Mouse (Mus musculus): ENCODE data around the gene Hist1h4i. TPM values are rescaled to one million over a fixed set of nuclear protein-coding genes. Genes with fewer than 3 reads are reported as not detected.

The Hist1h4i gene
- polyA plus RNA-seq, 1 experiment from 2014 or later = 10.6 TPM

DNA sequence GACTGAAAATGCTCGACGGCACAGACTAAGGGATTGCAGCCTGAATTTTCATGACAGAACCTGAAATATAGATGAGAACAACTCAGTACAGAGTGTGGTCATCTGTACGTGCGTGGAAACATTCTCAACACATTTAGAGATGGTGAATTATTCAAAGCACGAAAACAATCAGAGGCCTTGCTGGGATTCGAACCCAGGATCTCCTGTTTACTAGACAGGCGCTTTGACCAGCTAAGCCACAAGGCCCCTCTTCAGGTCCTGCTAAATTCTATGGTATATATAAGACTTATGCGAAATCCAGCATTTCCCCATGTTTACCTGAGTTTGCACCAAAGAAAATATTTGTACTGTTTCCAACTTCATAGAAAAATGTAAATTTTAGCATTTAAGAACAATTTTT, 11.2 kb downstream of the Hist1h4i start:
- Histone ChIP-seq H3K27me3 (ENCODE audit: control insufficient read depth, insufficient read depth, low read length) (no peaks in the 10 kb centered on the region), H3K4me2 (ENCODE audit: low read depth, low read length) (no peak overlapping the region), H3K36me3 (ENCODE audit: control insufficient read depth, insufficient read depth) (no peaks in the 10 kb centered on the region), H3K4me1 (ENCODE audit: control insufficient read depth, insufficient read depth, low read length) (peaks cover 5% of the 10 kb centered on the region), H3K9ac (ENCODE audit: low read length) (no peak overlapping the region), H3K4me3 (ENCODE audit: low read length) (no peak overlapping the region), H3K9me3 (replicated peaks; ENCODE audit: control insufficient read depth, low read length) (no peaks in the 10 kb centered on the region), H3K27ac (ENCODE audit: low read length) (no peak overlapping the region)
- 43% methylated on average over 8 of the region's 8 CpGs for WGBS
- ATAC-seq (replicated peaks; ENCODE audit: extremely low read depth, insufficient read depth, low FRiP score) = no peak

GRCm38 (mm10) chr13:22028673-22029460, 12.3 kb downstream of the Hist1h4i start:
- WGBS = 1% methylated on average over 40 of the region's 40 CpGs
- Histone ChIP-seq H3K4me3 (ENCODE audit: low read length) (peak overlapping the region; percentile 74), H3K4me2 (ENCODE audit: low read depth, low read length) (peak overlapping the region; percentile 80), H3K27me3 (ENCODE audit: control insufficient read depth, insufficient read depth, low read length) (no peaks in the 10 kb centered on the region), H3K9me3 (replicated peaks; ENCODE audit: control insufficient read depth, low read length) (no peaks in the 10 kb centered on the region), H3K36me3 (ENCODE audit: control insufficient read depth, insufficient read depth) (no peaks in the 10 kb centered on the region), H3K9ac (ENCODE audit: low read length) (peak overlapping the region; percentile 81), H3K4me1 (ENCODE audit: control insufficient read depth, insufficient read depth, low read length) (no peaks in the 10 kb centered on the region; the same call in 1 of the 2 replicates), H3K27ac (ENCODE audit: low read length) (peak overlapping the region; percentile 91)
- peak; percentile 78 for ATAC-seq (replicated peaks; ENCODE audit: extremely low read depth, insufficient read depth, low FRiP score)

- Histone ChIP-seq H3K4me3 (ENCODE audit: low read length) (peak overlapping the region; percentile 70), H3K4me2 (ENCODE audit: low read depth, low read length) (peak overlapping the region; percentile 75), H3K9ac (ENCODE audit: low read length) (peak overlapping the region; percentile 74), H3K36me3 (ENCODE audit: control insufficient read depth, insufficient read depth) (no peaks in the 10 kb centered on the region), H3K9me3 (replicated peaks; ENCODE audit: control insufficient read depth, low read length) (no peaks in the 10 kb centered on the region), H3K27ac (ENCODE audit: low read length) (0 out of 2 replicates have a peak overlapping the region, but pooled peaks have one; percentile 9), H3K4me1 (ENCODE audit: control insufficient read depth, insufficient read depth, low read length) (no peaks in the 10 kb centered on the region; the same call in 1 of the 2 replicates), H3K27me3 (ENCODE audit: control insufficient read depth, insufficient read depth, low read length) (no peaks in the 10 kb centered on the region)
- WGBS = 1% methylated on average over 35 of the region's 35 CpGs
- ATAC-seq (replicated peaks; ENCODE audit: extremely low read depth, insufficient read depth, low FRiP score) = no peak
These were observed 14.8 kb downstream of the Hist1h4i start for GRCm38 (mm10) chr13:22026058-22027031.

DNA sequence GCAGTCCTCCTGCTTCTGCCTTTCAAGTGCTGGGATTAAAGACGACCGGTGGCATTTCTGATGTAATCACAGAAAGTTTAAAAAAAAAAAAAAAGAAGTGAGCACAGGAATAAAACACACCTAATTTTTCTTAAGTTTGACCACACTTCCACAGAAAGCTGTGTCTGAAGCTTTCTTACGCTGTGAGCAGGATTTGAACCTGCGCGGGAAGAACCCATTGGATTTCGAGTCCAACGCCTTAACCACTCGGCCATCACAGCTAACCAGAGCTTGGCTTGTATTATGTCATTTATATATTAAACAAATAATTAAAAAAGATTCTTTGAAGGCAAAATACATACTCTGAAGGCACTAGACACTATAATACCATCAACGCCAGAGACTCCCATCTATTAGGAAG, 18.9 kb downstream of the Hist1h4i start:
- Histone ChIP-seq H3K4me2 (ENCODE audit: low read depth, low read length) (peak overlapping the region; percentile 78), H3K9me3 (replicated peaks; ENCODE audit: control insufficient read depth, low read length) (no peaks in the 10 kb centered on the region), H3K4me3 (ENCODE audit: low read length) (peak overlapping the region; percentile 64), H3K27me3 (ENCODE audit: control insufficient read depth, insufficient read depth, low read length) (no peaks in the 10 kb centered on the region), H3K36me3 (ENCODE audit: control insufficient read depth, insufficient read depth) (no peaks in the 10 kb centered on the region), H3K4me1 (ENCODE audit: control insufficient read depth, insufficient read depth, low read length) (no peaks in the 10 kb centered on the region; the same call in 1 of the 2 replicates), H3K27ac (ENCODE audit: low read length) (peak overlapping the region; percentile 66; the same call in 1 of the 2 replicates), H3K9ac (ENCODE audit: low read length) (peak overlapping the region; percentile 71)
- whole genome bisulfite sequencing = 1% methylated on average over 9 of the region's 9 CpGs
- peak; percentile 71; the same call in 1 of the 2 replicates for ATAC-seq (replicated peaks; ENCODE audit: extremely low read depth, insufficient read depth, low FRiP score)

DNA sequence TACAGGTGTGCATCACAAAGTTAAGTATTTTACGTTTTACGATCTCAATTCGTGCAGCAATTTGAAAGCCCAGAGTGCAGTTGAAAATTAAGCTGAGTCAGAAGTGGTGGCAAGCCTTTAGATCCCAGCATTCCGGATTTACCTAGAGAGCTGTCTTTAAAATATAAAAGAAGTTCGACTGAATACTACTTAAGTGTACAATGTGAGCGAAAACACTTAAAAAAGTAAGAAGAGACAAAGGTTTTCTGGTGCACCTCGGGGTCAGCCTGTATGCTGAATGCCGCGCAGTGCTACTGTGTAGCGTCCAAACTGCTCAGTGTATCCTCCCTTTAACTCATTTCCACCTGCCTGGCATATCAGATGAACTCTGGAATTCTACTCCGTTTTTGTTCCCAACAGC, 19.6 kb downstream of the Hist1h4i start:
- Histone ChIP-seq H3K27me3 (ENCODE audit: control insufficient read depth, insufficient read depth, low read length) (peaks cover 1% of the 10 kb centered on the region; the same call in 1 of the 2 replicates), H3K4me1 (ENCODE audit: control insufficient read depth, insufficient read depth, low read length) (no peaks in the 10 kb centered on the region; the same call in 1 of the 2 replicates), H3K9ac (ENCODE audit: low read length) (peak overlapping the region; percentile 71), H3K4me3 (ENCODE audit: low read length) (peak overlapping the region; percentile 64), H3K36me3 (ENCODE audit: control insufficient read depth, insufficient read depth) (no peaks in the 10 kb centered on the region), H3K27ac (ENCODE audit: low read length) (peak overlapping the region; percentile 66), H3K4me2 (ENCODE audit: low read depth, low read length) (peak overlapping the region; percentile 78), H3K9me3 (replicated peaks; ENCODE audit: control insufficient read depth, low read length) (no peaks in the 10 kb centered on the region)
- ATAC-seq (replicated peaks; ENCODE audit: extremely low read depth, insufficient read depth, low FRiP score) = no peak
- WGBS = 1% methylated on average over 11 of the region's 11 CpGs

GRCm38 (mm10) chr13:22020901-22021339, 20.2 kb downstream of the Hist1h4i start:
- H3K27me3 ChIP-seq (ENCODE audit: control insufficient read depth, insufficient read depth, low read length) = peaks cover 7% of the 10 kb centered on the region; the same call in 1 of the 2 replicates
- no peaks in the 10 kb centered on the region for H3K4me1 ChIP-seq (ENCODE audit: control insufficient read depth, insufficient read depth, low read length)
- H3K9ac ChIP-seq (ENCODE audit: low read length) = peak overlapping the region; percentile 71
- 1% methylated on average over 8 of the region's 8 CpGs for WGBS
- H3K36me3 ChIP-seq (ENCODE audit: control insufficient read depth, insufficient read depth) = no peaks in the 10 kb centered on the region
- peak; percentile 63 for ATAC-seq (replicated peaks; ENCODE audit: extremely low read depth, insufficient read depth, low FRiP score)
- peak overlapping the region; percentile 64 for H3K4me3 ChIP-seq (ENCODE audit: low read length)
- no peak overlapping the region; the same call in 1 of the 2 replicates for H3K27ac ChIP-seq (ENCODE audit: low read length)
- H3K4me2 ChIP-seq (ENCODE audit: low read depth, low read length) = peak overlapping the region; percentile 78
- no peaks in the 10 kb centered on the region for H3K9me3 ChIP-seq (replicated peaks; ENCODE audit: control insufficient read depth, low read length)

- peaks cover 11% of the 10 kb centered on the region for H3K27me3 ChIP-seq (ENCODE audit: control insufficient read depth, insufficient read depth, low read length)
- peak overlapping the region; percentile 78 for H3K4me2 ChIP-seq (ENCODE audit: low read depth, low read length)
- H3K4me1 ChIP-seq (ENCODE audit: control insufficient read depth, insufficient read depth, low read length) = no peaks in the 10 kb centered on the region
- H3K9ac ChIP-seq (ENCODE audit: low read length) = peak overlapping the region; percentile 70
- H3K9me3 ChIP-seq (replicated peaks; ENCODE audit: control insufficient read depth, low read length) = no peaks in the 10 kb centered on the region
- peak overlapping the region; percentile 15; the same call in 1 of the 2 replicates for H3K27ac ChIP-seq (ENCODE audit: low read length)
- H3K36me3 ChIP-seq (ENCODE audit: control insufficient read depth, insufficient read depth) = no peaks in the 10 kb centered on the region
- ATAC-seq (replicated peaks; ENCODE audit: extremely low read depth, insufficient read depth, low FRiP score) = no peak
- H3K4me3 ChIP-seq (ENCODE audit: low read length) = peak overlapping the region; percentile 64
- under 1% methylated on average over 44 of the region's 44 CpGs for WGBS
These were observed 21.0 kb downstream of the Hist1h4i start for GRCm38 (mm10) chr13:22019934-22020835.
